Mouse (Mus musculus): ENCODE measurements around the gene Slc22a6. TPM values are rescaled to one million over a fixed set of nuclear protein-coding genes. Genes with fewer than 3 reads are reported as not detected.

The Slc22a6 gene
- total RNA-seq (2015), result not detected in 2 replicates
- total RNA-seq (2017), result not detected in 2 replicates

GRCm38 (mm10) chr19:8617904-8618303, at the start of gene Slc22a6:
Gene Slc22a6, plus strand, starts transcription at chr19:8618039.
- ATAC-seq (replicated peaks; ENCODE audit: poor library complexity), result no peak

- ATAC-seq (replicated peaks; ENCODE audit: poor library complexity), result peak; percentile 52
These were observed 48.4 kb upstream of the Slc22a6 start for GRCm38 (mm10) chr19:8569453-8569863.

- ATAC-seq (replicated peaks; ENCODE audit: poor library complexity), result no peak
These were observed 47.3 kb upstream of the Slc22a6 start for GRCm38 (mm10) chr19:8570341-8571040.

GRCm38 (mm10) chr19:8571746-8572145, 46.1 kb upstream of the Slc22a6 start:
- ATAC-seq (replicated peaks; ENCODE audit: poor library complexity), result peak; percentile 47

GRCm38 (mm10) chr19:8572485-8572884, 45.4 kb upstream of the Slc22a6 start:
- ATAC-seq (replicated peaks; ENCODE audit: poor library complexity), result peak; percentile 62

- ATAC-seq (replicated peaks; ENCODE audit: poor library complexity), result no peak
These were observed 40.4 kb upstream of the Slc22a6 start for GRCm38 (mm10) chr19:8577432-8577831.

- ATAC-seq (replicated peaks; ENCODE audit: poor library complexity), result peak; percentile 97
These were observed 39.4 kb upstream of the Slc22a6 start for GRCm38 (mm10) chr19:8578293-8578969.

GRCm38 (mm10) chr19:8578970-8579342, 38.9 kb upstream of the Slc22a6 start:
- no peak for ATAC-seq (replicated peaks; ENCODE audit: poor library complexity)

- ATAC-seq (replicated peaks; ENCODE audit: poor library complexity), result no peak
These were observed 32.5 kb upstream of the Slc22a6 start for GRCm38 (mm10) chr19:8585298-8585697.

GRCm38 (mm10) chr19:8585899-8586298, 31.9 kb upstream of the Slc22a6 start:
- no peak for ATAC-seq (replicated peaks; ENCODE audit: poor library complexity)

- ATAC-seq (replicated peaks; ENCODE audit: poor library complexity), result no peak
These were observed 31.5 kb upstream of the Slc22a6 start for GRCm38 (mm10) chr19:8586350-8586749.

- ATAC-seq (replicated peaks; ENCODE audit: poor library complexity), result no peak
These were observed 30.5 kb upstream of the Slc22a6 start for GRCm38 (mm10) chr19:8587315-8587714.

GRCm38 (mm10) chr19:8590954-8591353, 26.9 kb upstream of the Slc22a6 start, which contains the start of gene Slc22a8:
Gene Slc22a8, plus strand, starts transcription at chr19:8591254.
- ATAC-seq (replicated peaks; ENCODE audit: poor library complexity), result no peak

GRCm38 (mm10) chr19:8592155-8592554, 25.7 kb upstream of the Slc22a6 start:
- peak; percentile 94 for ATAC-seq (replicated peaks; ENCODE audit: poor library complexity)

GRCm38 (mm10) chr19:8592873-8593408, 24.9 kb upstream of the Slc22a6 start:
- ATAC-seq (replicated peaks; ENCODE audit: poor library complexity), result no peak

GRCm38 (mm10) chr19:8593833-8594232, 24.0 kb upstream of the Slc22a6 start:
- no peak for ATAC-seq (replicated peaks; ENCODE audit: poor library complexity)

- ATAC-seq (replicated peaks; ENCODE audit: poor library complexity), result no peak
These were observed 23.3 kb upstream of the Slc22a6 start for GRCm38 (mm10) chr19:8594518-8594917.

- no peak for ATAC-seq (replicated peaks; ENCODE audit: poor library complexity)
These were observed 20.6 kb upstream of the Slc22a6 start for GRCm38 (mm10) chr19:8597269-8597668.

- ATAC-seq (replicated peaks; ENCODE audit: poor library complexity), result no peak
These were observed 18.6 kb upstream of the Slc22a6 start for GRCm38 (mm10) chr19:8599229-8599628.

- ATAC-seq (replicated peaks; ENCODE audit: poor library complexity), result no peak
These were observed 15.9 kb upstream of the Slc22a6 start for GRCm38 (mm10) chr19:8601922-8602321.

- ATAC-seq (replicated peaks; ENCODE audit: poor library complexity), result peak; percentile 73
These were observed 14.9 kb upstream of the Slc22a6 start for GRCm38 (mm10) chr19:8602914-8603313.

Measured in megakaryocyte progenitor cell, adult 5-6 weeks (primary cell).